Mouse (Mus musculus) frontal cortex, postnatal 25 days (tissue): ENCODE measurements around the gene Znrf3.

Source experiments
- DNase-seq, 2 experiments: peaks; one replicate each; pipeline ENCODE4 v3.0.0; 2022; ENCODE audit warnings: low spot score in 2 of 2

The Znrf3 gene

GRCm38 (mm10) chr11:5242158-5242557 lies 202.5 kb downstream of the Znrf3 start:
- no peak for DNase-seq

- DNase-seq, result no peak
Measured at GRCm38 (mm10) chr11:5239706-5240690, 204.6 kb downstream of the Znrf3 start.
